Mouse (Mus musculus) adipocyte (in vitro differentiated cells): ENCODE results near the gene Fbln1.

Source experiments
- DNase-seq: peaks from one replicate; pipeline ENCODE4 v3.0.0-alpha.2; 2016; ENCODE audit warnings: low spot score

Fbln1 gene

GRCm38 (mm10) chr15:85206703-85207075 lies 940 bp downstream of the Fbln1 start:
- no peak for DNase-seq

- no peak for DNase-seq
Measured at GRCm38 (mm10) chr15:85207081-85207480, 1.3 kb downstream of the Fbln1 start.

GRCm38 (mm10) chr15:85207763-85208162 lies 2.0 kb downstream of the Fbln1 start:
- no peak for DNase-seq

- no peak for DNase-seq
Measured at GRCm38 (mm10) chr15:85208332-85208731, 2.6 kb downstream of the Fbln1 start.

- DNase-seq = no peak
Measured at GRCm38 (mm10) chr15:85209341-85209740, 3.6 kb downstream of the Fbln1 start.

GRCm38 (mm10) chr15:85210686-85211085 lies 4.9 kb downstream of the Fbln1 start:
- no peak for DNase-seq

- DNase-seq = no peak
Measured at GRCm38 (mm10) chr15:85211101-85211760, 5.5 kb downstream of the Fbln1 start.

GRCm38 (mm10) chr15:85216069-85216813 lies 10.5 kb downstream of the Fbln1 start:
- DNase-seq = no peak

GRCm38 (mm10) chr15:85218617-85219265 lies 13.0 kb downstream of the Fbln1 start:
- no peak for DNase-seq

GRCm38 (mm10) chr15:85220371-85220770 lies 14.6 kb downstream of the Fbln1 start:
- DNase-seq = no peak

- no peak for DNase-seq
Measured at GRCm38 (mm10) chr15:85221115-85221854, 15.5 kb downstream of the Fbln1 start.

GRCm38 (mm10) chr15:85225693-85226092 lies 19.9 kb downstream of the Fbln1 start:
- DNase-seq = no peak

GRCm38 (mm10) chr15:85226841-85227240 lies 21.1 kb downstream of the Fbln1 start:
- no peak for DNase-seq

- DNase-seq = no peak
Measured at GRCm38 (mm10) chr15:85228568-85228967, 22.8 kb downstream of the Fbln1 start.

- no peak for DNase-seq
Measured at GRCm38 (mm10) chr15:85229960-85230535, 24.3 kb downstream of the Fbln1 start.

- no peak for DNase-seq
Measured at GRCm38 (mm10) chr15:85230613-85231012, 24.9 kb downstream of the Fbln1 start.

- peak; percentile 88 for DNase-seq
Measured at GRCm38 (mm10) chr15:85231443-85232255, 25.9 kb downstream of the Fbln1 start.

GRCm38 (mm10) chr15:85232256-85232535 lies 26.4 kb downstream of the Fbln1 start:
- peak; percentile 84 for DNase-seq

GRCm38 (mm10) chr15:85232543-85233250 lies 26.9 kb downstream of the Fbln1 start:
- DNase-seq = no peak

GRCm38 (mm10) chr15:85233251-85233611 lies 27.5 kb downstream of the Fbln1 start:
- no peak for DNase-seq

GRCm38 (mm10) chr15:85233690-85234089 lies 27.9 kb downstream of the Fbln1 start:
- DNase-seq = no peak
